Mouse (Mus musculus) effector memory CD4-positive, alpha-beta T cell, adult 5 months (primary cell): ENCODE data around the gene Pknox1. TPM values are rescaled to one million over a fixed set of nuclear protein-coding genes. Genes with fewer than 3 reads are reported as not detected.

Experiments
- polyA plus RNA-seq: library from polyadenylated mRNA; unstranded; fragments of 100-300 nt; shearing (Covaris generic); gene quantifications from one replicate; pipeline ENCODE4 v1.2.1, GENCODE M21; 2017

Pknox1 gene
- polyA plus RNA-seq = 56.0 TPM

DNA sequence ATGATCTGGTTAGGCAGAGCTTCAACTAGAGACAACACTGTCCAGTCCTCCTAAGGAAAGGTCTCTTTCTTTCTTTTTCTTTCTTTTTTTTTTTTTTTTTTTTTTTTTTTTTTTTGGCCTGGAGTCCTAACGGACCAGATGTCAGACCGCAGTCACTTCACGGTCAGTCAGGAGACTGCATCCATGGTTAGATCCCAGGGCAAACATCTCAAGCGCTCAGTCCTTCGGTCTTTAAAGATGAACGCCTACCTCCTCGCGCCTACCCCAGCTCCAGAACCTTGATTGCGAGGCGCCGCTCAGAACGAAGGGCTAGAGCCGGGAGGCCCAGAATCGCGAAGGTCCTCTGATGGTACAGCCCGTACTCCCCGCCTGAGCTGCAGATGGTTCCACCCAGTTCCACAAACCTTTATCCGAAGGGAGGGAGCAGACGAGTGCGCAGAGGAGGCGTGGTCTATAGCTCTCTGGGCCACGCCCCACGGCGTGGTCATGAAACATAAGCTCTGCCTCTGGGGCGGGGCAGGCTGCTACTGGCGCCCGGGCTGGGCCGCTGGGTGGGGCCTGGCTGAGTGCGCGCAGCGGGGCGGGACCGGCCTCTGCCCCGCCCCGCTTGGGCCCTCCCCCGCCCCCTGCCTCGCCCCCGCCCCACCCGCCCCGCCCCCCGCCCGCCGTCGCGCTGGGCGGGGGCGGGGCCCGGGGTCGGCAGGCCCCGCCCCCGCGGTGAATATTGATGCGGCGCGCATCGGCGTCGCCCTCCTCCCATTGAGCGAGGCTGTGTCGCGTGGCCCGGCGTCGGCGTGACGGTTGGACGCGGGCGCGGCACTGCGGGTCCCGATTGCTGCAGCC lies at the start of gene Pknox1:
Gene Pknox1 (plus strand): TSS at position 720 of the 843 bp plus-strand sequence.

DNA sequence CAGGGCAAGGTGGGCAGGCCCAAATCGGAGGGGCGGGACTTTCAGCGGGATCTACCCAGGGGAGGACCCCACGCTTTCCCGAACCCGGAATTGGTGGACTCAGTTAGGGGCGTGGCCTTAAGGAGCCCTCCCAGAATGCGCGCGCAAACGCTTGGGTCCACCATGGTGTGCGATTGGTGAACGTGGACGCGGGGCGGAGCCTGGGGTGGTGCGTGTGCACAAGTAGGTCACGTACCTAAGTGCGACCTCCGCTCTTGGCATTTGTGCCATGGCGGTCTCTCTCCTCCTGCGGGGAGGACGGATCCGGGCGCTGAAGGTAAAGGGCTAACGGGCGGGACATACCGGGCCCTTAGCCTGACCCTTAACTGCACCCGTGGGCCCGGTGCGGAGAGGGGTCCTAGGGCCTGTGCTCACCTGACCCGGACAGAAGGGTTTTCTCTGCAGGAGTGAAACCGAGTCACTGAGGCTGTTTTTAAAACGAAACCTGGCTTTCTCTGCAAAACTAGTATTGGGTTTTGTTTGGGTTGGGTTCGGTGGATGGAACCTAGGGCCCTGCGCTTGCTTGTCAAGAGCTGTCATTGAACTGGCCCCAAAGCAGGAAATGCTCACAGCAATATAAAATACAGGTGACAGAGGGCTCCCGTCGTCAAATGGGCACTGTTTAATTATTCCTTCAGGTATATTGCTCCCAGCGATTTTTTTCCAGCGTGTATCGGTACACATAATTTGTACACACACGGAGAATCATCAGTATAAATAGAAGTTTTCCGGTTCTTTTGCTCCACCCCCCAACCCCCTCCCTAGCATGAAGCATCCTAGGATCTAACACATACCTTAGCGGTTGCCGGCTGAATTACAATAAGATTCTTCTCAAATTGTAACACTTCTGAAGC lies 44.3 kb upstream of the Pknox1 start, which contains the start of the genes Wdr4 and Ndufv3:
Gene Wdr4 (minus strand): TSS at position 35 of the 893 bp plus-strand sequence.
Gene Ndufv3 (plus strand): TSS at position 170 of the 893 bp plus-strand sequence.

GRCm38 (mm10) chr17:31636942-31637811 lies 72.6 kb downstream of the Pknox1 start, which contains the start of gene Cbs:
TSS of gene Cbs (minus strand) at chr17:31637238.

Other genes with a start within 250 kb of the Pknox1 start
- not detected for gene Pde9a, start 178.5 kb upstream of the Pknox1 start, polyA plus RNA-seq
- gene Wdr4, start 44.8 kb upstream of the Pknox1 start, polyA plus RNA-seq = 24.5 TPM
- 161 TPM for gene Ndufv3, start 44.6 kb upstream of the Pknox1 start, polyA plus RNA-seq
- gene Cbs, start 72.5 kb downstream of the Pknox1 start, polyA plus RNA-seq = 0.45 TPM
- 272 TPM for gene U2af1, start 94.2 kb downstream of the Pknox1 start, polyA plus RNA-seq
- gene Cryaa, start 113.1 kb downstream of the Pknox1 start, polyA plus RNA-seq = not detected